ENCODE assay signal across 18 mouse cellular contexts in genomic region chrX:100314172-100314902, GRCm38 (mm10).
"Had no signal": no experiment of that assay in that cellular context is flagged by ENCODE, and none has a peak within 500 bp of the region (broad histone marks: within the 10 kb centered on the region; RNA-seq: fewer than 3 reads in every experiment).

No protein-coding gene starts in this region.

- ATAC-seq: midbrain, embryonic 16.5 days had no signal

- H3K27ac ChIP-seq: midbrain, embryonic 10.5 days; midbrain, embryonic 12.5 days; neural tube, embryonic 13.5 days; neural tube, embryonic 15.5 days had no signal

- H3K27me3 ChIP-seq: midbrain, embryonic 12.5 days; neural tube, embryonic 13.5 days; neural tube, embryonic 15.5 days had no signal

- DNase-seq: lung, embryonic 14.5 days; lung, postnatal 10 days; lung, postnatal 4 days; midbrain, embryonic 14.5 days; retina, postnatal 1 day; right cerebral cortex, adult 18-20 months; right cerebral cortex, postnatal 25 days; right cerebral cortex, postnatal 4 days; spleen, adult 18-20 months; thymus, adult 18-20 months; thymus, postnatal 14 days; thymus, postnatal 36 days had no signal

- H3K4me3 ChIP-seq: midbrain, embryonic 10.5 days; midbrain, embryonic 12.5 days; myocyte; neural tube, embryonic 13.5 days; neural tube, embryonic 15.5 days had no signal

- H3K4me1 ChIP-seq: midbrain, embryonic 10.5 days; midbrain, embryonic 12.5 days; neural tube, embryonic 13.5 days; neural tube, embryonic 15.5 days had no signal

- H3K9me3 ChIP-seq: midbrain, embryonic 10.5 days; midbrain, embryonic 12.5 days; neural tube, embryonic 13.5 days; neural tube, embryonic 15.5 days had no signal

- H3K9ac ChIP-seq: lung, embryonic 14.5 days; midbrain, embryonic 12.5 days; neural tube, embryonic 13.5 days; neural tube, embryonic 15.5 days had no signal

- H3K4me2 ChIP-seq: lung, embryonic 14.5 days; midbrain, embryonic 12.5 days; neural tube, embryonic 13.5 days; neural tube, embryonic 15.5 days had no signal

- H3K36me3 ChIP-seq: midbrain, embryonic 10.5 days; midbrain, embryonic 12.5 days; neural tube, embryonic 13.5 days; neural tube, embryonic 15.5 days had no signal
